Mouse (Mus musculus) stomach, embryonic 14.5 days (tissue): ENCODE results near the gene Msmp. TPM values are rescaled to one million over a fixed set of nuclear protein-coding genes. Genes with fewer than 3 reads are reported as not detected.

Experiments
- ATAC-seq: fragments of 200-750 bp; cut with Nextera tagmentation; 2 replicates; pipeline ENCODE4 v1.8.0; 2017; ENCODE audit warnings: low read depth, moderate TSS enrichment; ENCODE audit not compliant: insufficient number of reproducible peaks, insufficient read depth, low FRiP score
- H3K27ac ChIP-seq: fragments of 300-500 bp; sonication (generic); 2 replicates; pipeline ENCODE4 v1.5.1; 2014; ENCODE audit warnings: mild to moderate bottlenecking, low read length, moderate library complexity, mixed read lengths
- H3K27me3 ChIP-seq: fragments of 300-500 bp; sonication (generic); 2 replicates; pipeline ENCODE4 v1.6.1; 2014; ENCODE audit warnings: low read length, control low read depth, mixed read lengths; ENCODE audit not compliant: control insufficient read depth, insufficient read depth
- H3K36me3 ChIP-seq: fragments of 300-500 bp; sonication (generic); 2 replicates; pipeline ENCODE4 v1.6.1; 2014; ENCODE audit warnings: mild to moderate bottlenecking, control low read depth, low read length, moderate library complexity, mixed read lengths; ENCODE audit not compliant: control insufficient read depth, insufficient read depth
- H3K4me1 ChIP-seq: fragments of 300-500 bp; sonication (generic); 2 replicates; pipeline ENCODE4 v1.6.1; 2014; ENCODE audit warnings: low read length, control low read depth, mixed read lengths; ENCODE audit not compliant: control insufficient read depth, insufficient read depth
- H3K4me2 ChIP-seq: fragments of 300-500 bp; sonication (generic); replicated peaks from 2 replicates; pipeline ENCODE4 v1.6.1; 2014; ENCODE audit warnings: low read depth, low read length, control low read depth
- H3K4me3 ChIP-seq: fragments of 300-500 bp; sonication (generic); 2 replicates; pipeline ENCODE4 v1.5.1; 2014; ENCODE audit warnings: low read depth, low read length, control low read depth
- H3K9ac ChIP-seq: fragments of 300-500 bp; sonication (generic); replicated peaks from 2 replicates; pipeline ENCODE4 v1.6.1; 2014; ENCODE audit warnings: low read depth, mild to moderate bottlenecking, control low read depth, low read length, moderate library complexity, mixed read lengths
- H3K9me3 ChIP-seq: fragments of 300-500 bp; sonication (generic); 2 replicates; pipeline ENCODE4 v1.6.1; 2016; ENCODE audit warnings: low read depth, low read length, control low read depth; ENCODE audit not compliant: control insufficient read depth
- WGBS: fragments of 180-500 bp; shearing (Covaris S2); extraction: QIAGEN DNeasy Blood & Tissue Kit; methylation state at CpG from one replicate; pipeline ENCODE4 v1.1.7; 2014; 5-methylcytosine and 5-hydroxymethylcytosine counted together
- polyA plus RNA-seq: library from polyadenylated mRNA; unstranded; fragments of >200 nt; fragmentation: Nextera tagmentation; extraction: Ambion mirVana; gene quantifications from 2 replicates; pipeline ENCODE4 v1.2.1, GENCODE M21; 2014

The Msmp gene
- polyA plus RNA-seq, 1 experiment from 2014 or later, result 1.0 TPM

DNA sequence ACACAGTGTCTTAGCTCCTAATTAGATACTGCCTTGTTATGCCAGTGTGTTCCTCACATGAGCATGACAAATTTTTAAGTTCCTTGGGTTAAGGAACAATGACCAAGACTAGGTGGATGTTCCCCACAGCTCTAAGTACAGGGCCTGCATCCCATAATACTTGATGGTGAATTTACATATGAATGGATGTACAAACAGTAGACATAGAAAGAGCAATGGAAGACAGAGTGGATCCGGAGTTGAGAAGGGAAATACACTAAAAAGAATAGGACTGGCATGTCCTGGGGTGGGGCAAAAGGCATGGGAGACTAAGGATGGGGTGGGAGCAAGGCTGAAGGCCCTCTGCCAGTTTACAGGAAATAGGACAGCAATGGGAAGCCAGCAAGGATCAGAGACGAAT is 8.9 kb downstream of the Msmp start:
- Histone ChIP-seq H3K4me2 (no peak overlapping the region), H3K4me3 (no peak overlapping the region), H3K4me1 (peaks cover 33% of the 10 kb centered on the region), H3K27ac (no peak overlapping the region), H3K27me3 (no peaks in the 10 kb centered on the region), H3K9me3 (no peaks in the 10 kb centered on the region), H3K9ac (no peak overlapping the region), H3K36me3 (peaks cover 35% of the 10 kb centered on the region)
- no peak for ATAC-seq
- WGBS, result 63% methylated on average over 2 of the region's 2 CpGs

DNA sequence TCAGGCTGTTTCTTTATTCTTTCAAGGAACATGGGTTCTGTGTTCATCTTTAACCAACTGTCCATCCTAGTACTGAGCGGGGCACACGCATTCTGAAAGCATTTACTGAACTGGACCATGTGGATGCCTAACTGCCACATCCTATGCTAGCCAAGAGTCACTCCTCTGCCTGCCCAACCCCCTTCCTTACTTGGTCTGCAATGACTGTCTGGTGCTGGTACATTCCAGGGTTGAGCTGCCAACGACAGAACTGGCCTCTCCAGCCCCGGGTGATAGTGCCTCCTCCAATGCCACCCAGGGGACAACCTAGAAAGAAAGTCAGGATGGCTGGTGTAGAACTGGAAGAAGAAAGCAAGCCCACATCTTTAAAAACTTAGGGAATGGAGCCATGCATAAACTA is 10.7 kb downstream of the Msmp start:
- peaks cover 27% of the 10 kb centered on the region for H3K4me1 ChIP-seq
- H3K9me3 ChIP-seq, result no peaks in the 10 kb centered on the region
- no peak overlapping the region for H3K9ac ChIP-seq
- H3K4me3 ChIP-seq, result no peak overlapping the region
- H3K36me3 ChIP-seq, result peaks cover 51% of the 10 kb centered on the region
- no peak for ATAC-seq
- 94% methylated on average over 4 of the region's 4 CpGs for WGBS
- no peak overlapping the region for H3K27ac ChIP-seq
- no peak overlapping the region for H3K4me2 ChIP-seq
- H3K27me3 ChIP-seq, result no peaks in the 10 kb centered on the region

DNA sequence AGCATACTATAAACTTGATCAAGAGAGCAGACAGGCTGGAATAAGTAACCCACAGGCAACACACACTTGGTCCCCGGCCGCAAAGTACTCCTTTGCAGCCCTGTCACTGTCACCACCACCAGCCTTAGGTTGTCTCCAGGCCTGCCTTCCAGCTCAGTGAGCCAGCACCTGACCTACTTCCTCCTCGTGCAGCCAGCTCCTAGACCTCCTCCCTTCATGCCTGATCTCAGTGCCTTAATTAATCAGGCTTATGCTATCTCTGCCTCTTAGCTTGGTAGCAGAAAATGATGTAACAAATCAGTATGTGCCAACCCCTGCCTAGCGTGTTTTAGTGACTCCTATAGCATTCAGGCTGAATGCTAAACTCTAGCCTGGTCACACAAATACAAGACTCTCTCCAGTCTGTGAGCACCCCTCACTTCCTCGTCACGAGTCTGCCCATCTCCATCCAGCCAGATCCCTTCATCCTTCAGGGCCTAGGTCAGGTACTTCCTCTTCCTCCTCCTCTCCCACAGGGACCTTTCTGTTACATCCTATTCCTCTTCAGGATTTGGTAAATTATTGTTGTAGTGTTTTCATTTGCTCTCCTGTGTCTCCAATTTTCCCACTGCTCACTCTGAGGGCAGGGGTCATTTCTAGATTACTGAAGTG is 12.8 kb downstream of the Msmp start:
- H3K4me3 ChIP-seq, result no peak overlapping the region
- ATAC-seq, result no peak
- no peak overlapping the region for H3K27ac ChIP-seq
- H3K4me2 ChIP-seq, result no peak overlapping the region
- H3K27me3 ChIP-seq, result no peaks in the 10 kb centered on the region
- H3K9me3 ChIP-seq, result no peaks in the 10 kb centered on the region
- WGBS, result 81% methylated on average over 6 of the region's 6 CpGs
- H3K4me1 ChIP-seq, result peaks cover 12% of the 10 kb centered on the region; the same call in 1 of the 2 replicates
- no peak overlapping the region for H3K9ac ChIP-seq
- peaks cover 71% of the 10 kb centered on the region for H3K36me3 ChIP-seq

DNA sequence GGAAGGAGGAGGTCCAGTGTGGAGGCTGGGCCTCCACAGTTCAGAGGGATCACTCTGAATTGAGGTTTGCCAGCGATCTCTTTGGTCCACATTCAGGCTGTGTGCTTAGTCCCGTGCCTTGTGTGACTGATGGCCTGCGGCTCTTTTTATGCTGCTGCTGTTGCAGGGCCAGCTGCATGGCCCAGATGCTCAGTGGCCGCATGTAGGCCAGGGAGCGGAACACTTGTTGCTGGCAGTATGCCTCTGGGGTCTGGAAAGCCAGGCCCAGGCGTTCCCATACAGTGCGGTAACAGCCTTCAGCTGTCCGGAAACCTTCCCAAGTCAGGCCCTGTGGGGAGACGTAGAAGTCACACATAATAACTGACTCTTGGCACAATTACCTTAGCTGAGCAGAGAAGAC is 17.2 kb downstream of the Msmp start:
- Histone ChIP-seq H3K36me3 (peaks cover 79% of the 10 kb centered on the region), H3K4me3 (no peak overlapping the region), H3K4me1 (peaks cover 13% of the 10 kb centered on the region), H3K9me3 (no peaks in the 10 kb centered on the region), H3K9ac (no peak overlapping the region), H3K27ac (no peak overlapping the region), H3K27me3 (no peaks in the 10 kb centered on the region), H3K4me2 (no peak overlapping the region)
- WGBS, result 88% methylated on average over 9 of the region's 9 CpGs
- no peak for ATAC-seq

DNA sequence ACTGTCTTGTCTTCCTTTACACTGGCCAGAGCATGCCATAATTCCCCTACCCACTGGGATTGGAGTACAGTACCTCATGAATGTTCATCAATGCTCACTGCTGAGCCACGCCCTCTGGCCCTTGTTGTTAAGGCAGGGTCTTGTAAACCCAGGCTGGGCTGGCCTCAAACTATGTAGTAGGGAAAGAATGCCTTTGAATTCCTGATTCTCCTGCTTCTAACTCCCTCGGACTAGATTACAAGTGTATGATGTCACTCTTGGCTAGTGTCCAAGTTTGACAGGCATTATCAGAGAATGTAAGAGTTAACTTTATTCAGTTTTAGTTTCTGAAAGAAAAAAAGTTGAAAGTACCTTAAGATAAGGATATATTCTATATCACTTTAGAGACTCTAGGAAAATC is 20.1 kb downstream of the Msmp start:
- ATAC-seq, result no peak
- H3K9ac ChIP-seq, result no peak overlapping the region
- no peak overlapping the region for H3K4me3 ChIP-seq
- H3K9me3 ChIP-seq, result no peaks in the 10 kb centered on the region
- H3K27me3 ChIP-seq, result no peaks in the 10 kb centered on the region
- H3K27ac ChIP-seq, result no peak overlapping the region
- H3K36me3 ChIP-seq, result peaks cover 53% of the 10 kb centered on the region
- peaks cover 30% of the 10 kb centered on the region for H3K4me1 ChIP-seq
- H3K4me2 ChIP-seq, result no peak overlapping the region
- WGBS, result 32% methylated on average over 2 of the region's 2 CpGs

DNA sequence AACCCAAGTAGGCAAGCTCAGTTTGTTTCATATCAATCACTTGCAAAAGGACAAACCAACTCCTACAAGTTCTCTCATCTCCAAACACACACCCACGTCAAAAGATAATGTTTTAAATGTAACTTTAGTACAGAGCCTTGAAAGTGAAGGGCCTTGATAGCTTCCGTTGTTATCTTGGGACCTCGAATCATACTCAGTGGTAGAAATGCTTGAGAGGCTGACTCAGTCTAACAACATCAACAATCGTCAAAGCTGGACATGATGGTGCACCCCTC is 20.8 kb downstream of the Msmp start:
- 83% methylated on average over 4 of the region's 4 CpGs for WGBS
- no peak overlapping the region for H3K27ac ChIP-seq
- peak overlapping the region; percentile 82 for H3K4me3 ChIP-seq
- ATAC-seq, result no peak
- no peaks in the 10 kb centered on the region for H3K27me3 ChIP-seq
- peak overlapping the region; percentile 91 for H3K4me2 ChIP-seq
- peaks cover 46% of the 10 kb centered on the region for H3K36me3 ChIP-seq
- peak overlapping the region; percentile 92; the same call in 1 of the 2 replicates for H3K9ac ChIP-seq
- peaks cover 37% of the 10 kb centered on the region for H3K4me1 ChIP-seq
- no peaks in the 10 kb centered on the region for H3K9me3 ChIP-seq

DNA sequence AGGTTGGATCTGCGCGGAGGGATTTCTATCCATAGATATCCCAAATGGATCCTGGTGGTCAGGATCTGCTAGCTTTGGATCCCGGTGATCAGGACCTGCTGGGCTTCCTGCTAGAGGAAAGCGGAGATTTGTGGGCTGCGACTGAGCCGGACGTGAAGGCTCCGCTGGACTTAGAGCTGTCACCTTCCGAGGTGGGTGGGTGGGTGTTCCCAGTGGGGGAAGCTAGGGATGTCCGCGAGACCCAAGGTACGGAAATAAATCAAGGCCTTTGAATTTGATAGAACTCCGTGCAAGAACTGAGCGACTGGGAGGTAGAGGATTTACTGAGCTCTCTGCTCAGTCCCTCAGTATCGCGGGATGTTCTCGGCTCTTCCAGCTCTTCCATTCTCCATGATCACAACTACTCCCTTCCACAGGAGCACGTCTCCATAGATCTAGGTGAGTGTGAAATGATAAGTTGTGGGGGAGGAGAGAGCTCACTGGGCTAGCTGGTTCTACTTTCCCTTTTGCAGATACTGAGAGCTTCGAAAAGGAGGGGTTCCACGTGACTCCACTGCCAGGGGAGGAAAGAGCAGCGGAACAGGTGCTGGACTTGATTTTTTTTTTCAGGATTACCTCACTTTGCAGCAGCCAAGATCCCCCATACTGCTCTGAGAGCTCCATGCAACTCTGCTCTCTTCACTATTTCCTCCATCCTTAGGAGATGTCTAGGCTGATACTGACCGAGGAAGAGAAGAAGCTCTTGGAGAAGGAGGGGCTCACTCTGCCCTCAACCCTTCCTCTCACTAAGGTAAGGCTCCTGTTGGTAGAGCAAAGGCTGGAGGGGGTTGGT is 21.3 kb downstream of the Msmp start:
- Histone ChIP-seq H3K9ac (peak overlapping the region; percentile 92), H3K27me3 (no peaks in the 10 kb centered on the region), H3K9me3 (no peaks in the 10 kb centered on the region), H3K4me2 (peak overlapping the region; percentile 91), H3K4me3 (peak overlapping the region; percentile 82), H3K27ac (peak overlapping the region; percentile 100; the same call in 1 of the 2 replicates), H3K4me1 (peaks cover 43% of the 10 kb centered on the region), H3K36me3 (peaks cover 40% of the 10 kb centered on the region)
- ATAC-seq, result no peak
- WGBS, result 4% methylated on average over 22 of the region's 22 CpGs

DNA sequence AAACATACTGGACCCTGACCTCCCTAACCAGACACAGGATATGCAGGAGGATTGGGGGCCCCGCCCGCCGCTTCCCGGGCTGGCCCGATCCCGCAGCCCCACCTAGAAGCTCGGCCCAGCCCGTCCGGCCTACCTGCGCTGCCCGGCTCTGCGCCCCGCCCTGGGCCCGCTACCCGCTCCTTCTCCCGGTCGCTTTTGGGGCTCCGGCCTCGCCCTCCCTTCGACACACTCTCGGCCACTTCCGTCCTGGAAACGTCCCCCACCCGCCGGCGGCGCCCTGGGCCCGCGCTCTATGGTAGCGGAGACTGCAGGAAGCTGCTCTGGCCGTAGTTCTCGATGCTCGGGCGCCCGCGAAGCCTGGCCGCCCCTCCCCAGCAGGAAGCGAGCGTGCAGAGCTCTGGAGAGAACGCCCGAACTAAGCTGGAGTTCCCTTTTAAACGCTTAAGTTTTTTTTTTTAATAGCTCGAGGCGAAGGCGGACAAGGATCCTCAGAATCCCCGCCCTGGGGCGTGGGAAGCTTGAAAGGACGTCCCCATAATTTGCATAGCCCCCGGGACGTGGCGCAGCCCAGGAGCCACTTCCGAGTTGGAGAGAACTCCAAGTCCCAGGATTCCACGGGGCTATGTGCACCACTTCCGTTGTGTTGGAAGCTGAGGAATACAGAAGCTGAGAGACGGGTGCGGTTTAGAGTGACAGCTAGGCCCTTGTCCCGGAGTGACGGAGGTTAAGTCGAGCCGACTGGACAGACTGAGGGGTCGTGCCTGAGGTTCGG is 22.1 kb downstream of the Msmp start, which contains the start of the genes Creb3 and Tln1:
TSS of gene Creb3 (plus strand) at position 336 of the 772 bp plus-strand sequence.
TSS of gene Tln1 (minus strand) at position 695 of the 772 bp plus-strand sequence.
- H3K27ac ChIP-seq, result peak within 1 kb of the TSS; percentile 100
- H3K9ac ChIP-seq, result peak within 1 kb of the TSS; percentile 92
- peaks cover 48% of the 10 kb centered on the region for H3K4me1 ChIP-seq
- peak; percentile 91 for ATAC-seq
- peak within 1 kb of the TSS; percentile 91 for H3K4me2 ChIP-seq
- no peaks in the 10 kb centered on the region for H3K27me3 ChIP-seq
- H3K9me3 ChIP-seq, result no peaks in the 10 kb centered on the region
- under 1% methylated on average over 62 of the region's 62 CpGs for WGBS
- peaks cover 32% of the 10 kb centered on the region for H3K36me3 ChIP-seq
- peak within 1 kb of the TSS; percentile 82 for H3K4me3 ChIP-seq
